Mouse (Mus musculus) mouse trophoblast stem cell (cell line): ENCODE data around the gene Gm27021.

ENCODE experiments used
- in situ Hi-C, 2 experiments: fragments of 300-500 bp; cut with MseI, MboI; formaldehyde crosslinking; loops; 2 replicates in 1 of 2; 3 replicates in 1 of 2; pipeline ENCODE4 v1.15.1; 2025

Gene Gm27021

DNA sequence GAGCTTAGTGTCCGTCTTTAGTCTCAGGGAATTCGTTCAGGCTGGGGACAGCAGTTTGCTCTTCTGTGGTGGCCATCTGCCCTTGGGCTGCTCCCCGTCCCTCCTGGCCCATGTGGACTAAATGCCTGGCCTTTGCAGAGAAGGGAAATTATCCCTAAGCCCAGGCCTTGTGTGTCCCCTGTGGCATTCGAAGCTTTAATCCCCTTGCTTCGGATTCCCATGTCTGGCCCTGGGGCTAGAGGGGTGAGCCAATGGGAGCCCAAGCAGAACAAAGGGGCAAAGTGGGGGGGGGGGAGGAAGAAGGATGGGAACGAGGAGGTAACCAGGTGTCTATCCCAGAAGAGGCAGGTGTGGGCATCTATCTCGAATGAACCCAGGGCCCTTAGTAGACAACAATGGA is 20.3 kb downstream of the Gm27021 start, which contains the start of gene 1190005I06Rik:
TSS of gene 1190005I06Rik (minus strand) at position 101 of the 400 bp plus-strand sequence.
- in situ Hi-C loops, result no loop called here

GRCm38 (mm10) chr8:120644663-120645062 is 23.2 kb downstream of the Gm27021 start:
- in situ Hi-C loops, result no loop called here

DNA sequence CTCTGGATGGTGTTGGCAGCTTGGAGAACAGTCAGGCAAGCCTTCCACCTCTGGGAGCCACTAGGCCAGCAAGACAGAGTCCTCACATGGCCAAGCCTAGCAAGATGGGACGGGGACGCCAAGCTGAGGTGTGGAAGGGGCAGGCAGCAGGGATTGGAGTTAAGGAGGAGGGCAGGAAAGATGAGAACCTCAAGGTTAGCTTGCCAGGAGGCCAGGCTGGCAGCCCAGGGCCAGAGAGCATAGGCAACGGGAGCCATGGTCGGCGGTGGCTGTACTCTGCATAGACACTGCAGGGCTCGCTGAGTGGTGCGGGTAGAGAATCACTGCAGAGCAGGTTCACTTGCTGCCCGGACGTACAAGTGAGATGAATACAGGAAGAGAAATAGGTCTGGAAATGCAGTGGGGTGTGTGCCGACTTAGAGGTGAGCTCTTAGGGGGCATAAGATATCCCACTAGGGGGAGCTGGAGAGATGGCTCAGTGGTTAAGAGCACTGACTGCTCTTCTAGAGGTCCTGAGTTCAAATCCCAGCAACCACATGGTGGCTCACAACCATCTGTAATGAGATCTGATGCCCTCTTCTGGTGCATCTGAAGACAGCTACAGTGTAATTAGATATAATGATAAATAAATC is 25.7 kb downstream of the Gm27021 start:
- in situ Hi-C loops, result no loop called here

GRCm38 (mm10) chr8:120641245-120641644 is 26.6 kb downstream of the Gm27021 start:
- in situ Hi-C loops, result no loop called here

- in situ Hi-C loops, result no loop called here
These were observed 33.5 kb downstream of the Gm27021 start for GRCm38 (mm10) chr8:120634329-120634839.

- in situ Hi-C loops, result no loop called here
These were observed 34.1 kb downstream of the Gm27021 start for GRCm38 (mm10) chr8:120633665-120634271.

- in situ Hi-C loops, result no loop called here
These were observed 34.8 kb downstream of the Gm27021 start for GRCm38 (mm10) chr8:120632969-120633664.

GRCm38 (mm10) chr8:120631441-120632375 is 36.2 kb downstream of the Gm27021 start:
- in situ Hi-C loops, result no loop called here

- in situ Hi-C loops, result no loop called here
These were observed 37.0 kb downstream of the Gm27021 start for GRCm38 (mm10) chr8:120630848-120631247.

- in situ Hi-C loops, result no loop called here
These were observed 37.8 kb downstream of the Gm27021 start for GRCm38 (mm10) chr8:120630031-120630430.

- in situ Hi-C loops, result no loop called here
These were observed 40.6 kb downstream of the Gm27021 start for GRCm38 (mm10) chr8:120627298-120627697.

GRCm38 (mm10) chr8:120626461-120626860 is 41.4 kb downstream of the Gm27021 start:
- in situ Hi-C loops, result no loop called here

- in situ Hi-C loops, result no loop called here
These were observed 44.3 kb downstream of the Gm27021 start for GRCm38 (mm10) chr8:120623608-120624007.

- in situ Hi-C loops, result no loop called here
These were observed 45.7 kb downstream of the Gm27021 start for GRCm38 (mm10) chr8:120622161-120622560.

DNA sequence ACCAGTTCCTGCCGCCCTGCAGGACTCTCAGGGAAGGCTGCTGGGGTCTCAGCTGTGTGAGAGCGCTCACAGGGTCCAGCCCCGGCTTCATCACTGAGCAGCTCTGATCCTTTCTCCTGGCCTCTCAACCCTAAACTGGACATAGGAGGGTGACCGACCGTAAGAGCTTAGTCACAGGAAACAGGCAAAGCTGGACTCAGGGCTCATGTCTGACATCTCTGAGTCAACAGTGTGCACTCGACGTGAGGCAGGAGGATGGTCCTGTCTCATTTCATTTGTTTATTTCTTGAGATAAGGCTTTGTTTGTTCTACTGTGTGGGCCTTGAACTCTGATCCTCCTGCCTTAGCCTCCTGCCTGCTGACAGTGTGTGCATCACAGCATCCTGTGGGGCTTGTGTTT is 47.4 kb downstream of the Gm27021 start:
- in situ Hi-C loops, result no loop called here

GRCm38 (mm10) chr8:120619235-120620180 is 48.4 kb downstream of the Gm27021 start:
- in situ Hi-C loops, result no loop called here

GRCm38 (mm10) chr8:120618110-120618509 is 49.8 kb downstream of the Gm27021 start:
- in situ Hi-C loops, result no loop called here

DNA sequence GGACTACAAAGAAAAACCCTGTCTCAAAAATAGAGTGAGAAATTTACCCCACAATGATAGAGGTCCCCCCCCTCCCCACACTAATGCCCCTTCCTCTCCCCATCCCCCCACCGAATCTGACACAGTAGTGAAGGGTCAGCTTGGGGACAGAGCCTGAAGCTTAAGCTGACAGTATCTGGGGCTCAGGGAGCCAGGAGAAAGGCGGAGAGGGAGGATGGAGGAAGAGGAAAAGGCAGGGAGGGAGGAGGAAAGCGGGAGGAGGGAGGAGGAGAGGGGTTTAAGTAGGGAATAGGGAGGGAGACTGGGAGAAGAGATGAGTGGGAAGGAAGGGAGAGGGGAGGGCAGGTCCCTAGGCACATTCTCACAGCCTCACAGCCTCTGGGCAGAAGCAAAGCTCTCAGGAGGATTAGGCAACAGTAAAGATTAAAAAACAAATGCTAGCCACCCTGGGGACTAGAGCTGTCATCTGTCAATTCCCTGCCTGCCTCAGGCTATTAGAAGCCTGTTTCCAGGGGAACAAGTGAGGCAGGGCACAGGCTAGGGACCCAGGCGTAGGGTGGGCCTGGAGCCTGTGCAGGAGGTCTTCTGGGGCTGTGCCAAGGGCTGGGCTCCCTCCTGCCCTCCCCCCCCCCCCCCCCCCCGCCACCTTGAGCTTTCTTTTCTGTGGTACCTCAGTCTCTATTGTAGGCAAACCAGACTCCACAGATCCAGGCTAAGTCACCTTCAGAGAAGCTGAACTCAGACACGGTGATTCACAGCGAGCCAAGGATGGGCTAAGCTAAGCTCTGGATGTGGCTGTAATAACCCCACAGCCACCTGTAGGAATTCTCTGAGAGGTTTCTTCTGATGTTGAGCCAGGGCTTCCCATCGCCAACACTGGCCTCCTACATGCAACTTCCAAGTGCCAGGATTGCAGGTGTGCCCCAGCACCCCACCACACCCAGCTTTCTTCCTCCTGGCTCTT is 50.9 kb downstream of the Gm27021 start:
- in situ Hi-C loops, result no loop called here

- in situ Hi-C loops, result no loop called here
These were observed 53.4 kb downstream of the Gm27021 start for GRCm38 (mm10) chr8:120614491-120614890.
